Mouse (Mus musculus) skeletal muscle tissue, adult 2 months (tissue): ENCODE results near the gene Tcp11x2.
A peak's percentile ranks its signal among the peaks of the same experiment; 100 is the strongest.

Experiments
- DNase-seq: peaks from one replicate; pipeline ENCODE4 v3.0.0-alpha.2; 2012; ENCODE audit warnings: low read depth, low spot score

Gene Tcp11x2

DNA sequence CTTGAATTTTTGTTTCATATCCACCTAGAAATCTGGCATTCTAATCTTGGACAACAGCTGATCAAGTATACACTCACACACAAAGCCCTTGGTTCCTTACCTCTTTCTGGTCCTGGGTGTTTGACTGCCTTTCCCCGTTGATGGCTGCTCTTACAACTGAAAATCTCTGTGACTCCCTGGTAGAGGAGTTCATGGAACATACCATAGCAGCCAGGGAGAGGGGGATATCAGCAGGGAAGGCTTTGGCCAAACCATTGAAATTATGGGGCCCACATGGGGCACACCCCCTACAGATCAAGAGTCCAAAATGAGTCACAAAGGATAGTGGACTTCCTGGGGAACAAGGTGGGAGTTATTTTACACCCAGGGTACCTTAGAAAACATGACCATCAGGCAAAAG, at the start of gene Tcp11x2:
TSS of gene Tcp11x2 (minus strand) at position 158 of the 400 bp plus-strand sequence.
- no peak for DNase-seq

DNA sequence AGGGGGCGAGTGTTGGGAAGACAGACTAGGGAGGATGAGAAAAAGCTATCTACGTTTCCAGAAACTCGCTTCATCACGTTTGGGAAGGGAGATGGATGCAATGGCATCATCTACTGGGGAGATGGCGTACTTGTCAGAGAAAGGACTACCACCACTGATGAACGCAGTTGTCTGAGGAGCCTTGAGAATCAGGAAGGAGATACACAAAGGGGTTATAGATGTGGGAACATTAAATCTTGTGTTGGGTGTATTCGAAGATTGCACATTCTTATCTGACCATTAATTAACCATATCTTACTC, 49.4 kb upstream of the Tcp11x2 start:
- DNase-seq: no peak

DNA sequence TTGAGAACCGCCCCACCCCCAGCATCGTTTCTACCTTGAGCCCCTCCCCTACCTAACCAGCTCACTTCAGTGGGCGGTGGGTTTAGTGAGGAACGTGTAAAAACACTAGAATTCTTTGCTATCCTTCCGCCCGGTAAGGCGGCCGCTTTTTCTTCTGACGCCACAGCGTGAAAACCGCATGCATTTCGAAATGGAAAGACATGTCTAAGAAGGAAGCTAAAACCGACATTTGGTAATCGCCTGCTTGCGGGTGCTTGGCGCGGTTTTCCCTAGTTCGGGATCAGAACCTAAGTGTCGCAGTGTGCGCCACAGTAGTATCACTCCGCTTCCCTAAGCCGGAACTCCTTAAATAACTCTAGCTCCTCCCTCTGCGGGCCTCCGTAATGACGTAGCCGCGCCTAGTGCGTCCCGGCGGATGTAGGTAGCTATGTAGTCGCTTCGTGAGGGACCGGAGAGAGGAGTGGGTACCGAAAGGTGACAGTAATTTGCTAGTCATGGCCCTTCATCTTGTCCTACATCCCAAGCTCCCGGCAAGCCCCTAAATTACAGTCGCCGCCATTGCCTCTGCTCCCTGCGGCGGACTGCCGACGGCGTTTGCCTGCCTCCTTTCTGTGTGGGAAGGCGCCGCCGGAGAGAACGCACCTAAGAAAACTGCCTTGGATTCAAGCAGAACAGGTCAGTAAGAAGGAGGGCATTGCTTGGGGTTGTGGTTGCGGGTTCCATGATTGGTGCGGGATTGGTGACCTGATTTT, 48.9 kb upstream of the Tcp11x2 start, which contains the start of the genes Armcx5 and Gprasp1:
TSS of gene Armcx5 (plus strand) at position 430 of the 752 bp plus-strand sequence.
TSS of gene Gprasp1 (plus strand) at position 430 of the 752 bp plus-strand sequence.
- DNase-seq: peak; percentile 85

DNA sequence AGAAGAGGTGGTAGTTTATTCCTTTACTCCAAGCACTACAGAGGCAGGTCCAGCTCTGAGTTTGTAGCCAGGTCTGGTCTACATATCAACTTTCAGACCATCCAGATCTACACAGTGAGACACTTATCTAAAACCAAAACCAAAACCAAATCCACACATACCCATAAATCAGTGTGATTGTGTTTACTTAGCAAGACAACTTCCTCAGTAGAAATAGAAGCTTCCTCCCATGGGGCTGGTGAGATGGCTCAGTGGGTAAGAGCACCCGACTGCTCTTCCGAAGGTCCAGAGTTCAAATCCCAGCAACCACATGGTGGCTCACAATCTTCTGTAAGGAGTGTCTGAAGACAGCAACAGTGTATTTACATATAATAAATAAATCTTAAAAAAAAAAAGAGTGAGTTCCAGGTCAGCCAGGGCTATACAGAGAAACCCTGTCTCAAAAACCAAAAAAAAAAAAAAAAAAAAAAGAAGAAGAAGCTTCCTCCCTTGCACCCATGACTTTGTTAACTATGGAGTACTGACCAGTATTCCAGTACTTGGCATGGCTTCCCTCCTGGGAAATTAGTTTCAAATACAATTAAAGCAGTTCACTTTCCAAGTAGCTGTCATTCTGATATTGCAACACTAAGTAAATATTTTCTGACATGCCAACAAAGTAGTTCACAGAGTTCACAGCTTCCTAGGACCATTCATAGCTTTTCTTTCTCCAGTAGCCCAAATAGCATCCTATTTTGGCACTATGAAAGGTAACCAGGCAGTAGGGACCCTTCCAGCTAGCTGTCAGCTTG, 45.3 kb upstream of the Tcp11x2 start:
- no peak for DNase-seq

DNA sequence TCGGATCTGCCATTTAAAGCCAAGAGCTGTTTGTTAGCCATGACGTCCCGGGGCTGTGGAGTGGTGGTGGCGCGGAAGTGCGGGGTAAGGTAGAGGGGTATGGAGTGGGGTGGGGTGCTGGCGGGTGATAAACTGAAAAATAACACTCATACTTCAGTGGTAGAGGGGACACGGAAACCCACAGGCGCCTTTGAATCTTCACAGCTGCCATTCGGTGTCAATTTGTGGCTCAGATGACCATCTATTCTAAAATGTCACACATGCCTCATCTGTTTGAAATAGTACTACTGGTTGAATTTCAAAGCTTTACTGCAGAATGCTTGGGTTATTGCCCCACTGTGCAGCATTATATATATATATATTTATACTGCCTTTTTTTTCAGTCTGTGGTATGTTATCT, 31.6 kb upstream of the Tcp11x2 start, which contains the start of gene Tmsb15a:
TSS of gene Tmsb15a (minus strand) at position 101 of the 400 bp plus-strand sequence.
- DNase-seq: no peak

DNA sequence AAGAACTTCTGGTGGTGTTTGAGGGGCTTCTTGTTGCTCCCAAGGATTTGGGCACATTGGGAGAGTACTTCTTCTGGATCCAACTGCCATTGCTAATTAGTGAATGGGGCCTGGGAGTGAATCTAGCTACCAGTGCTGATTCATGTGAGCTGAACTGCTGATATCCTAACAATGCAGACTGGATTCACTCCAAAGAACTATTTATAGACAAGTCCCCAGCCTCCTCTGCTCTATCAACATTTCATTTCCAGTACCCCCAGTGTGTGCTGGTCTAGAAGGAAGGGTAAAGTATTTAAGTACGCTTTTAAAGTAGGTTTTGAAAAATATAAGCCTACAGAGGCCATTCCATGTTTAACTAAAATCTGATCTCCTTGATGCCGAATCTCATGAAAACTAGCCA, 19.3 kb upstream of the Tcp11x2 start:
- DNase-seq: no peak

DNA sequence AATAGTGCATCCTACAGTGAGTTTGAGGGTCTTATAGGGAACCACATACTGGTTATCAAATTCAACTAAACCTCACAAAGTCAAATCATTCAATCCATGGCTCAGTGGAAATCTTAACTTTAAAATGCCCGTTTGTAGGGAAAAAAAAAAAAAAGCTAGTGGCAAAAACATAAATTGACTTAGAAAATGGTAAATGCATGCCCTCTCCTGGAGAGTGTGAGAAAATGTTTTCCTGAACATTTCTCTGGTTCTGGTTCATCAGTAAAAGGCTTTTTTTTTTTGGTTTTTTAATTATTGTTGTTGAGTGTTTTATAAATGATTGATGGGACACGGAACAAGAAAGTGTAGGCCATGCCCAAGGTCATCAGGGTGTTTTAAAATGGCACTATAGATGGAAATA, 10.8 kb upstream of the Tcp11x2 start:
- no peak for DNase-seq

DNA sequence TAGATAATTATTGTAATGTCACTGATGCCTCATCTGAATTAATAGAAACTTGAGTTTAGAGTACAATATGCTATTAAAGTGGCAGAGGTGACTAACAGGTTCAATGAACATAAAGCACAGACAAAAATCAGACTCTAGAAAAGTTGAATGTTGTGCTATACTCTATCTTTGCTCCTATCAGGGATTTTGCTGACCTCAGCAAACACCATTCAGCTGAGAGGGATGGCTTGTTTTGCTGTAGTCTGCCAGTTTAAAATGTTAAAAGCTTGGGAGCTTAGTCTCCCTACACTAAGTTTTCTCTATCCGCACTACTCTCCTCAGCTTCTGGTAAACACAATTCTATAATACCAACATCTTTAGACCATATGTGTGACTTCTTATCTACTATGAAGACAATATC, 9.5 kb upstream of the Tcp11x2 start:
- no peak for DNase-seq

DNA sequence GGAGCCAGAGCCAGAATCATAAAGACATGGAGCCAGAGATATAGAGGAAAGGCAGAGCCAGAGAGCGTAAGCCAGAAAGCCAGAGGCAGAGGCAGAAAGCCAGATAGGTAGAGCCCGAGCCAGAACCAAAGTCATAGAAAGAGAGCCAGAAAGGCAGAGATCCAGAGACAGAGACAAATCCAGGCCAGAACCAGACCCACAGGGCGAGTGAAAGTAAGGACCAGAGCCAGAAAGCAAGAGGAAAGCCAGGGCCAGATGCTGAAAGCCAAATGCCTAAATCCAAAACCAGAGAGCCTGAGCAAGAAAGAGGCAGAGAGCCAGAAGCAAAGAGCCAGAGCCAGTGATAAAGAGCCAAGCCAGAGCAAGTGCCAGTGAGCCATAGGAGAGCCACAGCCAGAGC, 5.8 kb downstream of the Tcp11x2 start:
- DNase-seq: no peak

DNA sequence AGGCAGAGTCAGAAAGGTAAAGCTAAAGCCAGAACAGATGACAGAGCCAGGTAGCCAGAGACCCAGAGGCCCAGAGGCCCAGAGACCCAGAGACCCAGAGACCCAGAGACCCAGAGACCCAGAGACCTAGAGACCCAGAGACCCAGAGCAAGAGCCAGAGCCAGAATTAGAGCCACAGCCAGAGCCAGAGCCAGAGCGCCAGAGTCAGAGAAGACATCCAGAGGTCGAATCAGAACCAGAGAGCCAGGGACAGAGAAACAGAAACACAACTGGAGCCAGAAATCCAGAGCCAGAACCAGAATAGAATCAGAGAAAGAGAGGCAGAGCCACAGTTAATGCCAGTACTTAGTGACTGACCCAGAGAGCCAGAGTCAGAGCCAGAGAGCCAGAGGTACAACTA, 11.7 kb downstream of the Tcp11x2 start:
- no peak for DNase-seq

DNA sequence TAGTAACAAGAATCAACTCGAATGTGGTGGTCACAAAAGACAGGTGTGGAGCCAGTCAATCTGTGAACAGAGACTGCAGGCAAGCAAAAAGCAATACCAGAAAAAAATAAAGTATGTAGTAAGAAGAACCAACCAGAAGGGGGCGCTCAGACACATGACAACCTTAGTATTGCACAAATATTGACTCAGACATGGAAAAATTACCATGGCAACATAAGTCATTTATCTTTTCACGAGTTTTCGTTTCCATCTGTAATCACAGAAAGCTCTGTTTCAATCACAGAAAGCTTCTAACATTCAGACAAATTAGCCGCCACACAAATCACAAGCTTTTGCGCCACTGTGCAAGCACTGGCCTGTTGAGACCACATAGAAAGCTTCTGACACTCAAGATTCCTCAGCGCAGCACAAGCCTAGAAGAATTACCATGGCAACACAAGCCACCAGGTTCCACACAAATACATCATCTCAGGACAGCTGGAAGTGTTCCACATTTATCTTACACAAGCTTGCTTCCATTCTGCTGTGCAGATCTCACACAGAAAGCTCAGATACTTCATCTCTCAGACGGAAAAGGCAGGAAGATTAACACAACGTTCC, 41.3 kb downstream of the Tcp11x2 start:
- peak; percentile 15 for DNase-seq

DNA sequence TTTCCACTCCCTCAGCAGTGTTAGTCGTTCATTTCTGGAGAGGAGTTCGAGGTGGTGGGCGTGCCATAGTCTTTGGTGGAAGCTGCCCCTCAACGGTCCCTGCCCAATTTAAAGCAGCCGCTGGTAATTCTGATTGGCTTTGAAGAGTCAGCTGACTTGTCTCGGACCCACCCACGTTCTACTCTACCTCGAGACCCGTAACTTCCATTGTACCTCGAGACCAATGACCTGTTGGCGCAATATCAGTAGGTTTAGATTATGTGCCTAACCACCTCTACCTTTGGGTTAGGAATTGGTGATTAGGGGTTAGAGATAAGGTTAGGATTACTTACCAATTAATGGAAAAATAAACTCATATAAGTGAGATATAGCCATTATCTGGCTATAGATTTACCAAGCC, 66.0 kb downstream of the Tcp11x2 start, which contains the start of gene Prame:
TSS of gene Prame (minus strand) at position 101 of the 400 bp plus-strand sequence.
- DNase-seq: no peak
